Mouse (Mus musculus) adrenal gland, postnatal 36 days (tissue): ENCODE measurements around the gene Elp5. TPM values are rescaled to one million over a fixed set of nuclear protein-coding genes. Genes with fewer than 3 reads are reported as not detected.
"Not testable (repeated sequence)": the region's sequence is repeated elsewhere in the genome, so short reads cannot be mapped to it uniquely, and the experiment has no call there.

Experiments
- DNase-seq, 2 experiments: peaks; one replicate each; pipeline ENCODE4 v3.0.0; 2021; ENCODE audit warnings: mixed read lengths in 1 of 2
- total RNA-seq, 2 experiments: library from RNA; stranded (reverse); gene quantifications; 2 replicates each; pipeline ENCODE4 v1.2.3; 2021

Elp5 gene
- total RNA-seq, 2 experiments from 2014 or later: 66.4 to 80.3 TPM

DNA sequence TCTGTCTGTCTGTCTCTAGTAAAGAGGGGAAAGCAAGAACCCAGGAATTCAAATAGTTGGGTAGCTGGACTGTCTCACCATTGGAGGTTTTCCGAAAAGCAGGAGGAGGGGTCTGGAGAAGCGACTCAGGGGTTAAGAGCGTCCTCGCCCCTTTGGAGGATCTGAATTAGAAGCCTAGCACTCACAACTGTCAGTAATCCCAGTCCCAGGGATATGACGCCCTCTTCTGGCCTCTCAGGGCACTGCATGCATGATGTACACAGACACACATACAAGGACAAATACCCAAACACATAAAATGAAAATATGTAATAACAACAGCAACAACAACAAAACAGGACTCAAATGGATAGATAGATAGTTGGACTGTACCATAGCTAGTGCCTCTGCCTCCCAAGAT lies 21.7 kb downstream of the Elp5 start:
- no peak for DNase-seq

DNA sequence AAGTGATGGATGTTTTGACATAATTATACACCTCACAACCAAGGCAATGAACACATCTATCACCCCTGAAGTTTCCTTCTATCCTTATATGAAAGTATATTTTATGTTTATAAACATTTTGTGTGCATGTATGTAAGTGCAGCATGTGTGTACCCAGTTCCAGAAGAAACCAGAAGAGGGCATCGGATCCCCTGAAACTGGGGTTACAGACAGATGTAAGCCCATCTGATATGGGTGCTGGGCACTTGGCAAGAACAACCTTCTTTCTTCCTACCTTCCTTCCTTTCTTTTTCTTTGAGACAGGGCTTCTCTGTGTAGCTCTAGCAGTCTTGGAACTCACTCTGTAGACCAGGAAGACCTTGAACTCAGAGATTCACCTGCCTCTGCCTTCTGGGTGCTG lies 26.1 kb downstream of the Elp5 start:
- no peak for DNase-seq

DNA sequence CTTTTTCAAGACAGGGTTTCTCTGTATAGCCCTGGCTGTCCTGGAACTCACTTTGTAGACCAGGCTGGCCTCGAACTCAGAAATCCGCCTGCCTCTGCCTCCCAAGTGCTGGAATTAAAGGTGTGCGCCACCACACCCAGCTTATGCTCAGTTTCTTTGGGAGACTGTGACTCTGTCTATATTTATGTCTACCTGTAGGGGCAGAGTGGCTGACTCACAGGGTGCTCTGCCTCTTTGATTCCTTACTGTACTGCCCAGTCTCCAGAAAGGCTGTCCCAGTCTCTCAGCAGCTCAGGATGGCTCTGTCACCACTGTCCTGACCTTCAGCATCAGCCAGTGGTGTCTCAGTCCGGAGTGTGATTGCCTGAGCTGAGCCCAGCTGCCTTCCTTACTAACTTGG lies 26.7 kb downstream of the Elp5 start:
- DNase-seq: not testable (repeated sequence)

DNA sequence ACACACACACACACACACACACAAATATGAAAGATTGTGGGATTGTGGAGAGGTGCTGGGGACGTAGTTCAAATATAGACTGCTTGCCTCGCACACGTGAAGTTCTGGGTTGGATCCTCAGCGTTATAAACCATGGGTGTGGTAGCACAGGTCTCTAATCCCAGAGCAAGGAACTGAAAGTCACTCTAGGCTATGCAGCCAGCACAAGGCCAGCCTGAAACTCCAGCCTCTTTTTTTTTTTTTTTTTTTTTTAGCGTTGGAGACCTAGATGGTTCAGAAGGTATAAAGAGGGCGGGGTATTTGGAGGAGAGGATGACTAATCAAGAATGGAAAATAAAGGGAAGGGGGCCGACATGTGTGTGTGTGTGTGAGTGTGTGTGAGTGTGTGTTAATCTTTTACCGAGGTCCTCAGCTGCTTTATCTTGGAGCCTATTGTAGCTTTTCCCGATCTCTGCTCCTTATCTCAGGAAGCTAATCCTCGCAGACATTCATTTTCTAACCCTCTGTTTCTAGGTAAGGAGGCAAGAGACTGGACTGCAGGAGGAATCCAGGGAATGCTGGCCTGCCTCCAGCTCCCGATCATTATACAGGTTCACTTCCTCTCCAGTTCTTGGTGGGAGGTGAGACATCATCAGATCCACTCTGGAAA lies 28.9 kb downstream of the Elp5 start:
- no peak for DNase-seq

DNA sequence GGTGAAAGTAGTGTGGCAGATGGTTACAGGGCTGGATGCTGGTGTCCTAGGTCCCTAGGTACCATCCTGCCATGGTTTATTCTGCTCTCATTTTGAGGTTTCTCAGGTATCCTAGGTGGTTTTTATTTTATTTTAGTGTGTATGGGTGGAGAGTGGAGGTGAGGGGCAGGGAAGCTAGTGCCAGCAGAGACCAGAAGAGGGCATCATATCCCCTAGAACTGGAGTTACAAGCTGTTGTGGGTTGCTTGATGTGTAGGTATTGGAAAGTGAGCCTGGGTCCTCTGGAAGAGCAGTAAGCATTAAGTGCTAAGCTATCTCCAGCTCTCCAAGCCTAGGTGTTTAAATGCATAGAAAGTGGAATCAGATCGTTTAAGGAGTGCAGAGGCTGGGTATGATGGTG lies 30.0 kb downstream of the Elp5 start:
- no peak for DNase-seq

GRCm38 (mm10) chr11:69950807-69951459 lies 31.4 kb downstream of the Elp5 start:
- DNase-seq: peak in 1 of 2 experiments; percentile 41

DNA sequence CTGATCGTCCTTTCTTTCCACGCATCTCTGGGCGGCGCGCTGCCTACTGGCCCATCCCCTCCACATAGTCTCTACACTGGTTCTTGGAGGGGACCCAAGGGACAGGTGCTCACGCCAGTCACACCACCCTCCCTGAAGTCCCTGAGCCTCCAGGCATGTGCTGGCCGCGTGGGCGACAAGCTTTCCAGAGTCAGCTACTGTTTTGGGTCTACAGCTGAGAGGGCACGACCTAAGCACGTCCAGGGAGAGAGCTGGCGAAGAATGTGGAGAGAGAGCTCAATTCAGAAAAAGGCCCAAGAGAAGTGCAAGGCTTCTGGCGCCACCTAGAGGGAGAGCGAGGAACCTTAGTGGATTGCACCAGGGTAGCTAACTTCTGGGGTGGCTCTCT lies 33.6 kb downstream of the Elp5 start:
- peak; percentile 88 to 90 for DNase-seq

GRCm38 (mm10) chr11:69948066-69948762 lies 34.1 kb downstream of the Elp5 start, which contains the start of gene Slc2a4:
Gene Slc2a4 (minus strand): TSS chr11:69948188.
- peak; percentile 94 to 97 for DNase-seq

DNA sequence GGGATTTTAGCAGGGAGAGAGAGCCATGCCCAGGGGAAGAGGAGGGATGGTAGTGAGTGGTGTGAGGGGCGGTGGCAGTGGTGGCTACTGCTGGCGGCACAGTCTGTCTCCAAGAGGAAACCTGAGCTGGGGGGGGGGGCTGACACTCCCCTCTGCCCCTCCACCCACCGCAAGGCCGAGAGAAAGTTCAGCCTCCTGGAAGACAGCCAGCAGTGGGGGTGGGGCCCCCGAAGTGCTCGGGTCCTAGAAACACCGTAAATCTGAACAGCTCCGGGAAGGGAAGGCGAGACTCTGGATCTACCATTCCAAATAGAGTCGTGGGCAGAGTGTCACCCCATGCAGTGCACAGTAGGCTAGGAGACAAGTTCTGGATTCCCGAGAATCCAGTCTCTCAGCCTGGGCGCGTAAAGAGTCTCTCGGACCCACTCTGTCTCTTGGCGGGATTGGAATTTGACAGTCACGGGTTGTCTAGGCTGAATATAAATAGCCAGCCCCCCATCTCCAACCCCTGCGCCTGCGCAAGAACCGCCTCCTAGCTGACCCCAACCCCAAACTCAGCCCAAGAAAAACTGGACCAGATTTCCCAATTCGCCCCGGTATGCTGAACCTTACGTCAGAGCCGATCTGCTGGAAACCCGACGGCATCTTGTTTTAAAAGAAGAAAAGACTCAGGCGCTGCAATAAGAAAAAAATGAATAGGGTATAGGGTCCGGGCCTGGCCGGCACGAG lies 34.8 kb downstream of the Elp5 start:
- peak; percentile 62 to 80 for DNase-seq

DNA sequence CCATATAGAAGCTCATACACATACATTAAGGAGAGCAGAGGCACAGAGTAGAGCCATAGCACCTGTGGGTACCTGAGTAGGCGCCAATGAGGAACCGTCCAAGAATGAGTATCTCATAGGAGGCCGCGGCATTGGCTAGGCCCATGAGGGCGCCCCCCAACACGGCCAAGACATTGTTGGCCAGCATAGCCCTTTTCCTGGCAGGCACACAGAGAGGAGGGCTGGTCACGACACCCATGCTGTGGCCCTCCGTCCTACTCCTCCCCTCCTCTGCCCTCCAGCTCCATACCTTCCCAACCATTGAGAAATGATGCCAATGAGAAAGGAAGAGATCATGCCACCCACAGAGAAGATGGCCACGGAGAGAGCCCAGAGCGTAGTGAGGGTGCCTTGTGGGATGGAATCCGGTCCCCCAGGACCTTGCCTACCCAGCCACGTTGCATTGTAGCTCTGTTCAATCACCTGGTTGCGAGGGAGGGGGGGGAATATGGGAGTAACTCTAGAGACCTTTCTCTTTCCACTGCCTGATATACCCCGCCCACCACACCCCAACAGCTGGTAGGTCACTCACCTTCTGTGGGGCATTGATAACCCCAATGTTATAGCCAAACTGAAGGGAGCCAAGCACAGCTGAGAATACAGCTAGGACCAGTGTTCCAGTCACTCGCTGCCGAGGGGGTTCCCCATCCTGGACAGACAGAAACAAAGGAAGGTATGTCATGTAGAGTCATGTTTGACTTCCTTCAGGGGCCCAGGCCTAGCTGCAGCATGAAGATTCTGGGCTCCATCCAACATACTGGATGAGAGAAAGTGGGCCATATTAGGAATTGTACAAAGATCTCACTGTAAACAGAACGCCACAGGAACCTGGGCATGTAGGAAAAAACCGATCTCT lies 36.1 kb downstream of the Elp5 start:
- DNase-seq: no peak

- peak; percentile 73 to 75 for DNase-seq
These were observed 37.1 kb downstream of the Elp5 start for GRCm38 (mm10) chr11:69945216-69945615.

GRCm38 (mm10) chr11:69940962-69941361 lies 41.4 kb downstream of the Elp5 start:
- DNase-seq: no peak

- DNase-seq: no peak
These were observed 42.6 kb downstream of the Elp5 start for GRCm38 (mm10) chr11:69939731-69940130.

DNA sequence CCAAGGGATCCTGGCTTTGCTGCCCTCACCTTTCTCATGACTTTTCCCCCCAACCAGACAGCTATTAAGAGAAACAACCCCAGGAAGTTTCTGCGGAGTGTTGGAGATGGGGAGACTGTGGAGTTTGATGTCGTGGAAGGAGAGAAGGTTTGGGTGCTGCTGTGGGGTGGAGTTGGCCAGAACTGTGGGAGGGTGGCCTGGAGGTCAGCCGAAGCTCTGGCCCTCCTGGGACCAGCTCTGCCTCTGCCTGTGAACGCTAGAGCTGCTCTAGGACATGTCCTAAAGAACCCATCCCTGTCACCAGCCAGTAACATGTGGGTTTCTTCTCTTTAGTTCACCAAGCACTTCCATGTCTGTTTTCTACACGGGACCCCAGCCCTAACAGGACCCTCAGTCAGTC lies 43.1 kb downstream of the Elp5 start:
- DNase-seq: no peak

DNA sequence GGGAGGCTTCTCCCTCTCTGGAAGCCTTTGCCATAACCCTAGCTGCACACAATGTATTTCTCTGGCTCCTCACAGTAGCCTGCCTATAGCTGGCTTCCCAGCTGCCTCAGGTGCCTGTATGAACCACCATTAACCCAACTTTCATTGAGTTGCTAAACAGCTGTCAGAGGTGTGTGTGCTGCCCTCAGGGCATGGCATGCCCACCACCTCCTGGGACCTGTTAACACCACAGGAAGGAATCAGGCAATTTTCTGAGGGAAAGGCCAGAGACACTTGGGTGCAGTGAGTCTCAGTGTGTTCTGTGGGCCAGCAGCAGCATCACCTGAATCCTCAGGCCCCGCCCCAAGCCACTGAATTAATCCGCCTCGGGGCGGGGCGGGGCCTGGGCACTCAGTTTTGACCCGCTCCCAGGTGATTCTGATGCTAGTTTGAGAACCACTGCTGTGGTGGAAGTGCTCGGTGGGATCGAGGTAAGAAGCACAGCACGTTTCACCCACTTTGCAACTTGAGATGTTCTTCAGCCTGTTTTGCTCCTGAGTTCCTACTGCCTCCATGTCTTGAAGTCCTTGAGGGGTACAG lies 43.8 kb downstream of the Elp5 start:
- DNase-seq: no peak

- DNase-seq: no peak
These were observed 44.5 kb downstream of the Elp5 start for GRCm38 (mm10) chr11:69937834-69938233.

DNA sequence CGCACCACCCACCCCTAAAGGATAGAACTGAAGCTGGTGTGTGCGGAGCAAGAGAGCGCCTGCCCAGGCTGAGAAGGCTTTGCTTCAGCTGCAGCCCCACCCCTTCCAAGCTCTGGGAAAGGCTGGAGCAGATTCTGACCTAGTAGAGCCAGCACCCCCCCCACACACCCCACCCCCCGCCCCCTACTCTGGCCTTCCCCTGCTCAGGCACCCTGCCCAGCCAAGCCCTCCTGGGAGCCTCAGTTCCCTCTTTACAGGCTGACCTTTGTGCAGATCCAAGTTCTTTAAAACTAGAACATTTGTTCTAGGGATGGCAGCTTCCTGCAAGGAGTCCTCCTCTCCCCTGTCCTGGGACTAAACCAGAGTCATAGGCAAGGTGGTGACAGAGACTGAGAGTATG lies 44.9 kb downstream of the Elp5 start:
- DNase-seq: peak in 1 of 2 experiments; percentile 59

DNA sequence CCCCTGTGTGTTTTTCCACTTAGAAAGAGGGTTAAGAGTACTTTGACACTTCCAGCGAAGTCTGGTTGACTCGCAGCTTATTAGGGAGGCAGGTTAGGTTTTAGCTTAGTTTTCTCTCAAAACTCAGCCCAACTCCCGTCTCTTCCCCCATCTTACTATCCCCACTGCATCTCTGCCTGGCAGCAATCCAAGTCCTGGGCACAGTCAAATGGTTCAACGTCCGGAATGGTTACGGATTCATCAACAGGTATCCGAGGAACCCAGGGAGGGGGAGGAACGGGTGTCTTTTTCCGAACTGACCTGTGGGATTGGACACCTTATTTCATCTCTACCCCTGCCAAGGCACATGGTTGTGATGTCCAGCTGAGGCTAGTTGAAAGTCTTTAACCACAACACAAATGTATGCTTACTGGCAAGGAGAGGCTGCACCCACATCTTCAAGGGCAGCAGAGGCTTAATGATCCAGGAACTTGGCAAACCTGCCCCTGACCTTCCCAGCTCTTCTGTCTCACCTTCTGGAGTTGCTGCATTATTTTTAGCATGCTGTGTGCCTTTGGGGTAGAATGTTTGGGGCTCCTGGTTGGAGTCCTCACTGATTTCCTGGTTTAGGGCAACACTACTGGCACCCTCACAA lies 45.5 kb downstream of the Elp5 start:
- DNase-seq: no peak

DNA sequence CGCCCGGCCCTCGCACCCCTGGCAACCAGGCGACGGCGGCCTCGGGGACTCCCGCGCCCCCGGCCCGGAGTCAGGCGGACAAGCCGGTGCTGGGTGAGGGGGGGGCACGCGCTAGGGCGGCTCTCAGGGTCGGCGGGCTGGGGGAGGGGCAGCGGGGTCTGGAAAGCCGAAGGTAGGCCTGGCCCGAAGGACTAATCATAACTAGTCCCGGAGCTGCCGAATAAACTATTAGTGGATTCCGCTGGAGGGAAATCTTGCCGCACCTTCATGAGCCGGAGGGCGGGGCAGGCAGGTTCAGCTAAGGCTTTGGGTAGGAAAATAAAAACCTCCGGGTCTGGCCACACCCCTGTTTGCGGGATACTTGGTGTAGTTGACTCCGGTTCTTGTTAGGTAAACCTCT lies 46.2 kb downstream of the Elp5 start:
- DNase-seq: no peak

DNA sequence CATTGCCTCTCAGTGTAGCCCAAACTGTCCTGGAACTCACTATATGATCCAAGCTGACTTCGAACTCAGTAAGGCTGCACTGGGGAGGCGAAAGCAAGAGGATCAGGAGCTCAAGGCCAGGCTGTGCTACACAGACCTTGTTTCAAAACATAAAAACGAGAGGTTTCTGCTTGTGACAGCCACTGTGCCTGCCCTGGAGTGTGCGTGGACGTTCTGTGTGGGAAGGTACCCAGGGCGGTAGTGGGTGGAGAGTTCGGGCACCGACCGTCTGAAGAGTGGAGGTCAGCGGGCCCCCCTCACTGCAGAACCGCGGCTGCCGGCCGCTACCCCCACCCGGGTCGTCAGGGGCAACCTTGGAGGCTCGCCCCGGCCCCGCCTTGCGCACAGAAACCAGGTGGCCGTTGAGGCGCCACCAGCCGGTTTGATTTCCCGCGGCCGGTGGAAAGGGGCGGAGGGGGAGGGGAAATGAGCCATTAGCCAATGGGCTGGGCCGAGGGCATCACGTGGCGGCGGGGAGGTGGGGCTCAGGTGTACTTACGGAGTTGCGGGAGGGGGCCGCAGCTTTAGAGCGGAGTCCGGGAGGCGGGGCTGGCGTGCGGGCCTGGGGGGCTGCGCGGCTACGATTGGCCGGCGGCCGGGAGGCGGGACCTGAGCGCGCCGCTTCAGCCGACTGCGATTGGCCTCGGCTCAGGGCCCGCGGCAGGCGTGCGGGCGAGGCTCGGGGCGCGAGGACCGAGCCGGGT lies 47.0 kb downstream of the Elp5 start, which contains the start of gene Ybx2:
Gene Ybx2 (plus strand): TSS at position 660 of the 743 bp plus-strand sequence.
- DNase-seq: peak; percentile 90 to 94
